Mouse (Mus musculus) liver, embryonic 13.5 days (tissue): ENCODE measurements around the gene Mctp2. TPM values are rescaled to one million over a fixed set of nuclear protein-coding genes. Genes with fewer than 3 reads are reported as not detected.

ENCODE experiments used
- ATAC-seq: fragments of 200-750 bp; cut with Nextera tagmentation; 2 replicates; pipeline ENCODE4 v1.8.0; 2017; ENCODE audit warnings: low read depth, mild to moderate bottlenecking, moderate number of reproducible peaks, moderate library complexity
- DNase-seq: peaks from one replicate; pipeline ENCODE4 v3.0.0; 2022
- H3K27ac ChIP-seq: fragments of 300-500 bp; sonication (generic); 2 replicates; pipeline ENCODE4 v1.5.1; 2015; ENCODE audit warnings: moderate library complexity, mild to moderate bottlenecking, inconsistent platforms
- H3K27me3 ChIP-seq: fragments of 300-500 bp; sonication (generic); 2 replicates; pipeline ENCODE4 v1.6.1; 2015; ENCODE audit warnings: mild to moderate bottlenecking, inconsistent platforms
- H3K36me3 ChIP-seq: fragments of 300-500 bp; sonication (generic); 2 replicates; pipeline ENCODE4 v1.6.1; 2015; ENCODE audit warnings: mild to moderate bottlenecking, inconsistent platforms
- H3K4me1 ChIP-seq: fragments of 300-500 bp; sonication (generic); replicated peaks from 2 replicates; pipeline ENCODE4 v1.6.1; 2015; ENCODE audit warnings: inconsistent platforms
- H3K4me2 ChIP-seq: fragments of 300-500 bp; sonication (generic); 2 replicates; pipeline ENCODE4 v1.6.1; 2015; ENCODE audit warnings: inconsistent platforms, mild to moderate bottlenecking, moderate library complexity
- H3K4me3 ChIP-seq: fragments of 300-500 bp; sonication (generic); replicated peaks from 2 replicates; pipeline ENCODE4 v1.5.1; 2015; ENCODE audit warnings: mild to moderate bottlenecking, inconsistent platforms
- H3K9ac ChIP-seq: fragments of 300-500 bp; sonication (generic); 2 replicates; pipeline ENCODE4 v1.6.1; 2015; ENCODE audit warnings: mild to moderate bottlenecking, inconsistent platforms
- H3K9me3 ChIP-seq: fragments of 300-500 bp; sonication (generic); replicated peaks from 2 replicates; pipeline ENCODE4 v1.6.1; 2016; ENCODE audit warnings: inconsistent platforms
- WGBS: fragments of 180-500 bp; shearing (Covaris S2); methylation state at CpG from one replicate; pipeline ENCODE4 v1.1.7; 2015; ENCODE audit not compliant: insufficient replicate concordance; 5-methylcytosine and 5-hydroxymethylcytosine counted together
- polyA plus RNA-seq: library from polyadenylated mRNA; unstranded; fragments of >200 nt; fragmentation: Nextera tagmentation; extraction: Ambion mirVana; gene quantifications from 2 replicates; pipeline ENCODE4 v1.2.1, GENCODE M21; 2015

The Mctp2 gene
- polyA plus RNA-seq, 1 experiment from 2014 or later: 0.15 TPM

DNA sequence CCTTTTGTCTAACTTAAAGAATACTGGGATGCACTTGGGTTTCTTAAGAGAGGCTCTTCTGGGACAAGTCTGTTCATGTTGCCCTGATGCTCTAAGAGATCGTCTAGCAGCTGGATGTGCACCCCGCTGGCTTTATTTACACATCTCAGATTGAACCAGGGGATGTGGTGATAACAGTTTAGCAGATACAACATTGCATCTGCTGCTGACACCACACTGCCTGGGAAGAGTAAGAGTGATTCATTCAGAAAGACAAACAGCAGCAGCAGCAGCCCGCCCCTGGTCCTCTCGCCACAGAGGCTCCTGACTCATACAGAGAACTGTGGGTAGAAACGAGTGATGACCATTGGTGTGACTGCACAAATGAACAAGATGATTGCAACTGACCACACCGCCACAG, 195.8 kb downstream of the Mctp2 start:
- H3K27ac ChIP-seq: no peak overlapping the region
- no peak for DNase-seq
- no peaks in the 10 kb centered on the region for H3K36me3 ChIP-seq
- no peak overlapping the region for H3K4me2 ChIP-seq
- no peaks in the 10 kb centered on the region for H3K9me3 ChIP-seq
- ATAC-seq: no peak
- H3K27me3 ChIP-seq: no peaks in the 10 kb centered on the region
- H3K4me1 ChIP-seq: no peaks in the 10 kb centered on the region
- WGBS: 61% methylated on average over 6 of the region's 6 CpGs
- H3K4me3 ChIP-seq: no peak overlapping the region
- H3K9ac ChIP-seq: no peak overlapping the region

DNA sequence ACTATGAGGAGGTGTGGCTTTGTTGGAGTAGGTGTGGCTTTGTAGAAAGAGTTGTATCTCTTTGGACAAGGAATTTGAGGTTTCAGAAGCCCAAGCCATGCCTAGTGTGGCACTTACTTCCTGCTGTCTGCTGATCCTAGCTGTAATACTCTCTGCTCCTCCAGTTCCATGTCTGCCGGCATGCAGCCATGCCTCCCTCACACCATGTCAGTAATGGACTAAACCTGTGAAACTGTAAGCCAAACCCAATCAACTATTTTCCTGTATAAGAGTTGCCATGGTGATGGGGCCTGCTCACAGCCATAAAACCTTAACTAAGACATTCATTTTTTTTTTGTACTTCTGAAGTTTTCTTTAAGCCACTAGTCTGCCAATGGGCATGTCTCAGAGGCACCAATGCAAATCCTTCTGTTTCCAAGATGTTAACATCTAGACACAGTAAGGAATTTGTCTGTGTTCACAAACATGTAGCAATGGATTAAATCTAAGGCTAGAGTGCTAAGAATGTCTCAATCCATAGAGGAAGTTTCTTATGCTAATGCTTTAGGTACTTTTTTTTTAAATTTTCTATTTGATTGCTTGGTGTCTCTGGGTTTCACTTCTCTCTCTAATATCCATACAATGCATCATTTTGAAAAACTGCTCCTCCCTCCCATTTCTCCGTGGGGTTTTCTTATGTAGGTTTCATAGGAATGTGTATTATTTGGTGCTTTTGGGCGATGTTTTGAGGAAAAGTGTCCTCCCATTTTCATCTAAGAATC, 197.6 kb downstream of the Mctp2 start:
- no peaks in the 10 kb centered on the region for H3K9me3 ChIP-seq
- ATAC-seq (no peak), DNase-seq (no peak)
- no peak overlapping the region for H3K9ac ChIP-seq
- no peaks in the 10 kb centered on the region for H3K36me3 ChIP-seq
- no peak overlapping the region for H3K27ac ChIP-seq
- no peaks in the 10 kb centered on the region for H3K27me3 ChIP-seq
- H3K4me3 ChIP-seq: no peak overlapping the region
- 64% methylated on average over 3 of the region's 3 CpGs for whole genome bisulfite sequencing
- H3K4me2 ChIP-seq: no peak overlapping the region
- no peaks in the 10 kb centered on the region for H3K4me1 ChIP-seq

DNA sequence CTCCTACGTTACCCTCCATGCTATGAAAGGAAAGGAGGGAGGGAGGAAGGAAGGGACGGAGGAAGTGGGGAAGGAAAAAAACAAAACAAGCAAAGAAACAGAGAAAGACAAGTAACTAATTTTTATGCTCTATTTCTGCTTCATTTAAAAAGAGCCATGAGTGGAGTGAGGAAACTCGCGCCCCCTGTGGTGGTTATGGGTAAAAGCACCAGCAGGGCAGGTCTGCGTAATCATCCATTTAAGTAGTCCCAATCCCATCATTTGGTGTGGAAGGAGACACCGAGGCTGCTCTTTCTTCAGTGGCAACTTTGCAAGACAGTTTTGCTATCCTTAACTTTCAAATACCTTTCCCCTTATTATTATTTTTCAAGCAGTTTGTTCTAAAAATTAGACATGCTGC, 202.2 kb downstream of the Mctp2 start:
- no peak for DNase-seq
- no peak overlapping the region for H3K27ac ChIP-seq
- no peak for ATAC-seq
- H3K9me3 ChIP-seq: no peaks in the 10 kb centered on the region
- no peaks in the 10 kb centered on the region for H3K4me1 ChIP-seq
- no peak overlapping the region for H3K9ac ChIP-seq
- no peak overlapping the region for H3K4me2 ChIP-seq
- H3K36me3 ChIP-seq: no peaks in the 10 kb centered on the region
- no peak overlapping the region for H3K4me3 ChIP-seq
- WGBS: 48% methylated on average over 6 of the region's 6 CpGs
- no peaks in the 10 kb centered on the region for H3K27me3 ChIP-seq

DNA sequence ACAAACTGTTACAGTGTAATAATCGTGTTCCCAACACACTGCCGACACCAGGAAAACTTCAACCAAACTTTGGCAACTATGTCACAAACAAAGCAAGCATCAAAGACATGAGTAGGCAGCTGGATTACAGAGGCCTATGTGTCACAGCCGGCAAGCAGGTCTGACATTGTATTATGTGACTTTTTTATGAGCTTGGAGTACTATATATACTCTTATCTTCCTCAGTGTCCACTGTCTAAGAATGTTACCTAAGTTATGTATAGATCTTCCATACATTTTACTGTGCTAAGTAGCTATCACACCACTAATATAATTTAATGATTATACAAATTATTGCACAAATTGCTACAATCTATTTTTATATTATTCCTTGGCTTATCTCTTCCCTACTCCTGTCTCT, 202.8 kb downstream of the Mctp2 start:
- no peak overlapping the region for H3K27ac ChIP-seq
- ATAC-seq: no peak

DNA sequence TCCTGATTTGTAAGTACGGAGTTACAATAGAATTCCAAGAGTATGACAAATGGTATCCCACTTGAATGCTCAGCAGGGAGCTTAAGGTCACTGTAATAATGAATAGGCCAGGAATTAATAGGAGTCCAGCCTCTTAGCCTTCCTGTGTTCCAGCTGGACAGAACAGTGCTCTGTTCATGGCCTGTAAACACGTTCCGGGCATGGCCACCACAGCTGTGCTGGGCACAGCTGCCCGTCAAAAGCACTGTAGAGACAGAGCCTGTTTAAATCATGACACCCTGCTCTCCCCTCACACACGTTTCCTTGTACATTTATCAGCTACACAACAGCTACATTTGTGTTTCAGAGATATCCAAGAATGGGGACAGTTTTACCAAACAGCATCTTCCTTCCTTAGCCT, 205.7 kb downstream of the Mctp2 start:
- DNase-seq (no peak), ATAC-seq (no peak)
- no peak overlapping the region for H3K9ac ChIP-seq
- no peaks in the 10 kb centered on the region for H3K4me1 ChIP-seq
- no peak overlapping the region for H3K27ac ChIP-seq
- H3K4me3 ChIP-seq: no peak overlapping the region
- H3K4me2 ChIP-seq: no peak overlapping the region
- no peaks in the 10 kb centered on the region for H3K36me3 ChIP-seq
- 62% methylated on average over 5 of the region's 5 CpGs for WGBS
- no peaks in the 10 kb centered on the region for H3K27me3 ChIP-seq
- H3K9me3 ChIP-seq: no peaks in the 10 kb centered on the region

More for the DNA sequence above, 202.8 kb downstream of the Mctp2 start:
- no peaks in the 10 kb centered on the region for H3K36me3 ChIP-seq
- H3K4me1 ChIP-seq: no peaks in the 10 kb centered on the region
- H3K9ac ChIP-seq: no peak overlapping the region
- no peaks in the 10 kb centered on the region for H3K9me3 ChIP-seq
- 73% methylated on average over 3 of the region's 3 CpGs for WGBS
- H3K4me2 ChIP-seq: no peak overlapping the region
- H3K4me3 ChIP-seq: no peak overlapping the region
- no peaks in the 10 kb centered on the region for H3K27me3 ChIP-seq
- DNase-seq: no peak

DNA sequence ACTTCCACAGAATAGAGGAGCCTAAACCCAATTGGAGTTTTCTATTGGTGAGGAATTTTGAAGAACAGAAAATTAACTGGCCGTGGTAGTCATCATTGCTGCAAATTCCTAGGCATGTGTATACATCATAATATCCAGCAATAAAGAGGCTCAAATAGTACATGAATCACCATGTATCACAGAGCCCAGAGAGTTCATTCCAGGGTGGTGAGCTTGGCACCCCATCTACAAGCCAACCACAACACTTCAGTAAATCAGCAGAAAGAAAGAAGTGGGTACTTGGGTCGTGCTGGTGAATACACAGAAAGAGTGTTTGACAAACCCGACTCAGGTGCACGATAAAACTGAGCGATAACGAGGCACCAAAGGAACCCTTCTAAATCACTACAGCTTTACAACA, 207.8 kb downstream of the Mctp2 start:
- ATAC-seq (no peak), DNase-seq (no peak)
- no peak overlapping the region for H3K4me3 ChIP-seq
- no peak overlapping the region for H3K9ac ChIP-seq
- H3K27me3 ChIP-seq: no peaks in the 10 kb centered on the region
- no peaks in the 10 kb centered on the region for H3K36me3 ChIP-seq
- no peak overlapping the region for H3K27ac ChIP-seq
- no peaks in the 10 kb centered on the region for H3K9me3 ChIP-seq
- no peaks in the 10 kb centered on the region for H3K4me1 ChIP-seq
- no peak overlapping the region for H3K4me2 ChIP-seq
- 62% methylated on average over 6 of the region's 6 CpGs for WGBS

DNA sequence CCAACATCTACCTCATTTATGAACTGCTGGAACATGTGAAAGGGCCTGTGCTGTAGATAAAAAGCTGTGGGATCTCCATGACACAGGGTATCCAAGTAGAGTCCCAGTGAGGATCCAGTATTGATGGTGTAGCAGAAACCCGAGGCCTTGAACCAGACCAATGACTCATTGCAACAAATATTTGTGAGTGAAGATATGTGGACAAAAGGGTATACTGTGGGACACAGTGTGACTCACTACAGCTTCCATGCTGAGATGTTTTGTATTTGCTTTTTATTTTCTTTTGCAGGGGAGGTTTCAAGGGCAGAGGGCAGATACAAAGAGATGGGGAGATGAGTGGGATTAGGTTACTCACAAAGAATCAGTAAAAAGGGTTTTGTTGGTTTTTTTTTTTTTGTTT, 209.4 kb downstream of the Mctp2 start:
- Histone ChIP-seq H3K9me3 (no peaks in the 10 kb centered on the region), H3K36me3 (no peaks in the 10 kb centered on the region), H3K4me2 (no peak overlapping the region), H3K27me3 (no peaks in the 10 kb centered on the region), H3K27ac (no peak overlapping the region), H3K9ac (no peak overlapping the region), H3K4me3 (no peak overlapping the region), H3K4me1 (no peaks in the 10 kb centered on the region)
- DNase-seq (no peak), ATAC-seq (no peak)
- 61% methylated on average over 1 of the region's 1 CpGs for WGBS

DNA sequence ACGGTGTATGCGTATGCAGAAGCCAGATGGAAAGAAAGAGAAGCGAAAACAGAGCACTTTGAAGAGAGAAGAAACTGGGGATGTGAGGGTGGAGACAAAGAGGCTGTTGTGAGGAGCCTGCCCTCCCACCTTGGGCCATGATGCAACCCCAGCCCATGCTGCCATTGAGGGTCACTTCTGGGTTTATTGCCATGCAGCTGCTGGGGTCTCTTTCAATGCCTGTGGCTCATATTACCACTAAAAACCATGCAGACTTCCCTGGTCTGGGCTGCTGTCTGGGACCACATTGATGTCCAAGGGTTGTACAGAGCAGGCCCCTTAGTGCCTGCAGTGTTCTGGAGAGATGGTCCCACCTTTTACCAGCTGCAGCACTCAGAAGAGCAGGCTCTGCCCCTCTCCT, 210.0 kb downstream of the Mctp2 start:
- Histone ChIP-seq H3K4me1 (no peaks in the 10 kb centered on the region), H3K4me3 (no peak overlapping the region), H3K9me3 (no peaks in the 10 kb centered on the region), H3K27me3 (no peaks in the 10 kb centered on the region), H3K36me3 (no peaks in the 10 kb centered on the region), H3K27ac (no peak overlapping the region), H3K4me2 (no peak overlapping the region), H3K9ac (no peak overlapping the region)
- DNase-seq (no peak), ATAC-seq (no peak)
- 72% methylated on average over 3 of the region's 3 CpGs for WGBS

DNA sequence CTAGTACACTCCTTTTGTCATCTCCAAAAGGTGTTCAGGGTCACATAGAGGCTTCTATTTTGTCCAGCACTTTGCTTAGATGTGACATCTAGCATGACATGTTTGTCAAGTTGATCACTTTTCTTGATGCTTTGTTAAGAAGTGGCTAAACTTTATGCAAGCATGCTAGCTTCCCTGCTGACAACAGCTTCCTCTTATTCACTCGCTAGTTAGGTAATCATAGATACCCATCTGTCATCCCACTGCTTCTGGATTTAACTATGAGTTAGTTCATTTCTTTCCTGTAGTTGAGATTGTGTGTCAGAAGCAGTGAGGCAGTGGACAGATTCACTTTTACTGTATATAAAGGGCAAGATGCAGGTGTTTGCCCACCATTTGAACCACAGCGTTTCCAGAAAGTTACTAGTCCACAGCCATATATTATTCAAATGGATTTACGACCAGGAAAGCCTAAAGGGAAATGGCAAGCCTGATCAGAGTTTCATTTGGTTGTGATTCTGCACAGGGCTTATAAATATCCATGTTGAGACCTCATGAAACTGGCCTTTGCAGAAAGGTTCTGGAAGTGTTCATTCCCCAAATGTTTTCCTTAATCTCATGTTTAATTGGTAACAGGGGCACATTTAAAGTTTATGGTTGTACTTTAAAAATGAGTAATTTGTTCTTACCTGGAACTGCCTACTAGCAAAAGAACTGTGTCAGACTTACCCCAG, 216.8 kb downstream of the Mctp2 start:
- ATAC-seq: no peak
- DNase-seq: no peak
- WGBS: 51% methylated on average over 3 of the region's 3 CpGs
- H3K36me3 ChIP-seq: no peaks in the 10 kb centered on the region
- H3K27me3 ChIP-seq: no peaks in the 10 kb centered on the region
- H3K27ac ChIP-seq: no peak overlapping the region
- no peak overlapping the region for H3K4me2 ChIP-seq
- H3K9ac ChIP-seq: no peak overlapping the region
- H3K4me3 ChIP-seq: no peak overlapping the region
- H3K9me3 ChIP-seq: no peaks in the 10 kb centered on the region
- H3K4me1 ChIP-seq: no peaks in the 10 kb centered on the region

DNA sequence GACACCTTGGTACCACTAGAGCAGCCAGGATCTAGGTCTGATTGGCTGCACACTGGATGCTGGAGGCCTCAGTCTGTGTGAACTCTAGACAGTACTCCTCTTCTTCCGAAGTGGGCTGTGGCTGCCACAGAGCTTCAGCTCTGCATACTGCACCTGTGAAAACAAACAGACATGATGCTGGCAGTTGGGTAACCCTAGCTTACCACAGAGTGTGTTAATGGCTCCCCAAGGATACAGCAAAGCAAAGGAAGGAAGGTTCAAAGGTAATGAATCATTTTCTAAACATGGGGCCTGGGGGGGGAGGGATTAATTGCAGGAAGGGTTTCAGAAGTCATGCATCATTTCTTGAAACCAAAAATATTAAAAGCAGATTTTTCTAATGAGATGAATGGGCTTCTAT, 225.7 kb downstream of the Mctp2 start:
- Histone ChIP-seq H3K36me3 (no peaks in the 10 kb centered on the region), H3K4me1 (no peaks in the 10 kb centered on the region)
- 62% methylated on average over 1 of the region's 1 CpGs for WGBS

DNA sequence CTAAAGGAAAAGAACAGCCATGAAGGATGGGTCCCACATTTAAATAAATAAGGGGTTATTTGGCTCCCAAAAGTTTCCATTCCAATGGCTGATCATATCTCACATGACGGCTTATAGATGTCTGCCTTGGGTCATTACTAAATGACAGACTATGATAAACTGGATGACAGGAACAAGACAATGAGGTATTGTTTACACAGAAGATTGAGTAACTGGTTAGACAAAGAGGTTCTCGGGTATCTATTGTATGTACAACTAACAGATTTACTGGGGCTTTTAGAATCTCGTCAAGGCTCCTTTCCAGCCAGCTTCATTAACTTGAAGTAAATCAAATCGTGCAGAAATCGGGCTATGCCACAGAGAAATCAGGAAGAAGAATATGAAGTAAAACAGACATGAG, 227.5 kb downstream of the Mctp2 start:
- Histone ChIP-seq H3K9me3 (no peaks in the 10 kb centered on the region), H3K4me2 (no peak overlapping the region), H3K27ac (no peak overlapping the region), H3K9ac (no peak overlapping the region), H3K4me3 (no peak overlapping the region), H3K27me3 (no peaks in the 10 kb centered on the region), H3K4me1 (no peaks in the 10 kb centered on the region), H3K36me3 (no peaks in the 10 kb centered on the region)
- WGBS: 53% methylated on average over 5 of the region's 5 CpGs
- DNase-seq: no peak
- ATAC-seq: no peak

More for the DNA sequence above, 225.7 kb downstream of the Mctp2 start:
- no peaks in the 10 kb centered on the region for H3K9me3 ChIP-seq
- no peak for DNase-seq
- no peak overlapping the region for H3K27ac ChIP-seq
- no peak overlapping the region for H3K4me3 ChIP-seq
- no peak overlapping the region for H3K4me2 ChIP-seq
- no peak for ATAC-seq
- no peaks in the 10 kb centered on the region for H3K27me3 ChIP-seq
- no peak overlapping the region for H3K9ac ChIP-seq
